Mouse (Mus musculus): ENCODE results near the gene Phb.

Gene Phb

GRCm38 (mm10) chr11:95712563-95713224 is 45.9 kb downstream of the Phb start, which contains the start of gene Zfp652:
TSS of gene Zfp652 (plus strand) at chr11:95712673.
- DNase-seq (ENCODE audit: low spot score), result peak; percentile 97

DNA sequence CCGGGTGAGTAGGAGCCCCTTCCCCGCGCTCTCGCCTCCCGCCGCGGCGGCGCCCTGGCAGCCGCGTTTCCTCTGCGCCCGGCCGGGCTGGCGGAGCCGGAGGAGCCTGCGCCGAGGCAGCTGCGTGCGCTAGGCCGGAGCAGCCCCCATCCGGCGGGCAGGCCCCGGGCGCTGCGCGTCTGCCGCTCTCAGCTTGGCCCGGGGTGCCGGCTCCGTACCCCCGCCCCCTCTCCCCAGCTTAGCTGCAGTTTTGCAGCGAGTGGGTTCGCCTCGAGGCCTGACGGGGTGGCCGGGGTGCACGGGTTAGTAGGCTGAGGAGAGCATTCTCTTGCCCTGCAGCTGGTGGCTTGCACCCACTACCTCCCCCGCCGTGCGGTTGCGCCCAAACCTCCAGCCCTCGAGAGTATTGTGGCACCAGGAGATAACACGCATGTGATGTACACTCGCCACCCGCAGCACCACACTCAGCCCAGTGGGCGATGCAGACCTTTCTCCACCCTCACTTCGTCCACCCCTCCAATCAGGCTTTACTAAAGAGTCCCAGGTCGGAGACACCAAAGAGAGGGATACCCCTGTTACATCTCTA is 46.6 kb downstream of the Phb start:
- DNase-seq (ENCODE audit: low spot score), result peak; percentile 52

DNA sequence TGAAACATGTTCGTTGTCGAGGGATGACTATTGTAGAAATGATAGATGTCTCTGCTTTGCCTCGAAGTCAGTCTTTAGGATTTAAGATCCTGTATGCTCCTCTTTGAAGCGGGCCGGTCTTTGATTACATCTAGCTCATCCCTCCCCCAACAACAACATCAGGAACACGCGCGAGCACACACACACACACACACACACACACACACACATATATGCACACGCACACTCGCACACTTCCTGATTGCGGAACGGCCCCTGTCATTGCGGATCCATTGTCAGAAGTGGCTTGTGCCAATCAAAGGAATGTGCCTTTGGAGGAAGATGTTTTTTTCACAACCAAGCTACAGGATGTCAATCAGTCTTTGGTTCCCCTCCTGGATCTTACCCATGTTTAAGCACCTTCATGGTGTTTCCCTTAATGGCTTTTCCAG is 47.1 kb downstream of the Phb start:
- DNase-seq (ENCODE audit: low spot score), result no peak

- DNase-seq (ENCODE audit: low spot score), result no peak
Measured at GRCm38 (mm10) chr11:95714411-95714810, 47.7 kb downstream of the Phb start.

DNA sequence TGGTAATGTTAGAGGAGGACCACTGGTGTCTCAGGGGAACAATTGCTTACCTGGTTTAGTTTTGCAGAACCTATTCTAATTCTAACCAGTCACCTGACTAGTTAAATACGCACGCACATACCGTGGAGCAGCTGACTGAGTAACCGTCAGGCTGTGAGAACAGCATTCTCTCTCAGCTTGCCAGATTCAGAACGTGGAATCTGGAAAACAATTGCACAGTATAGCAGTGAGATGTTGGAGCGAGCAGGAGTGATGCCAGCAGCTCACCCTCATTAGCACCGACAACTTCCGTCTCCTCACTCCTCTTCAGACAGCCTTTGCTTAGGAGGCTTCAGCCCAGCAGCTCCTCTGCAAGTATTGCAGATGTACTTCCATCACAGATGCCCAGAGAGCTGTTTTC is 49.4 kb downstream of the Phb start:
- no peak for DNase-seq (ENCODE audit: low spot score)

DNA sequence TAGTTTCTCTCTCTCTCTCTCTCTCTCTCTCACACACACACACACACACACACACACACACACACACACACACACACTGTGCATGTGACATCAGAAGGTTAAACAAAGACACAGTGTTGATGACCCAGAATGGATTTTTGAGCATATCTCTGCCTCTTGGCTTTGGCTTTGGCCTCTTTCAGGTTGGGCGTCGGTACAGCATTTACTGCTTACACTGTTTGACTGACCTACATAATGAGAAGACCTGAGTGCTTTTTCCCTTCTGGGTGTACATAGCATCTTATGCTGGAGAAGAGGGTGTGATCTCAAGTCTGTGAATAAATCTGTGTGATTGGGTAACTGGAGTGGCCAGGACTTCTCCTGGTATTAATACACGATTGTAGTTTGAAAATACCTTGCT is 52.6 kb downstream of the Phb start:
- no peak for DNase-seq (ENCODE audit: low spot score)

GRCm38 (mm10) chr11:95723287-95723686 is 56.5 kb downstream of the Phb start, which contains the start of gene B130006D01Rik:
TSS of gene B130006D01Rik (plus strand) at chr11:95723587.
- no peak for DNase-seq (ENCODE audit: low spot score)

GRCm38 (mm10) chr11:95724466-95724865 is 57.7 kb downstream of the Phb start:
- DNase-seq (ENCODE audit: low spot score), result no peak

DNA sequence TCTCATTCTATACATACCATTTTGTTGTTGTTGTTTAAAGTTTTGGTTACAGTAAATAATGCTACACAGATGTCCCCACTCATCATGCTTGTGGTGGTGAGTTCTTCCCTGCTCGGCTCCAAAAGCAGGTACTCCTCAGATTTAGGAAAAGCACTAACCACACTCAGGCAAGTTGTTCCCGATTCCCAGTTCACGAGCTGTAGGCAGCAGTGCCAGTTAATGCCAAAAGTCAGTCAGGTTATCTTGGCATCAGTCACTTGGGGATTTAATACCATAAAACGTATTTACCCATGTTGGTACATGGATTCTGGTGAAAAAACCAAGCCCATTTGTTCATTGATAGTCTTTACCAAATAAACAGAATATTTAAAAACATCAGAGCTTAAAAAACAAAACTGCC is 59.4 kb downstream of the Phb start:
- no peak for DNase-seq (ENCODE audit: low spot score)

GRCm38 (mm10) chr11:95727947-95728346 is 61.2 kb downstream of the Phb start:
- DNase-seq (ENCODE audit: low spot score), result no peak

- no peak for DNase-seq (ENCODE audit: low spot score)
Measured at GRCm38 (mm10) chr11:95728916-95729907, 62.5 kb downstream of the Phb start.
